Mouse (Mus musculus): ENCODE results near the gene Ptger1.

Ptger1 gene

GRCm38 (mm10) chr8:83695351-83696106, 29.1 kb downstream of the Ptger1 start:
- no peak for DNase-seq (ENCODE audit: low read depth, low spot score)

GRCm38 (mm10) chr8:83697374-83698220, 31.1 kb downstream of the Ptger1 start:
- no peak for DNase-seq (ENCODE audit: low read depth, low spot score)

GRCm38 (mm10) chr8:83698291-83698660, 31.8 kb downstream of the Ptger1 start:
- no peak for DNase-seq (ENCODE audit: low read depth, low spot score)

GRCm38 (mm10) chr8:83698661-83699453, 32.4 kb downstream of the Ptger1 start, which contains the start of gene Pkn1:
Pkn1 (minus strand) TSS chr8:83699179.
- no peak for DNase-seq (ENCODE audit: low read depth, low spot score)

GRCm38 (mm10) chr8:83699566-83699965, 33.1 kb downstream of the Ptger1 start:
- no peak for DNase-seq (ENCODE audit: low read depth, low spot score)

- DNase-seq (ENCODE audit: low read depth, low spot score) = no peak
Measured at GRCm38 (mm10) chr8:83700423-83701085, 34.1 kb downstream of the Ptger1 start.

GRCm38 (mm10) chr8:83703426-83703825, 36.9 kb downstream of the Ptger1 start:
- no peak for DNase-seq (ENCODE audit: low read depth, low spot score)

GRCm38 (mm10) chr8:83706411-83706810, 39.9 kb downstream of the Ptger1 start:
- DNase-seq (ENCODE audit: low read depth, low spot score) = no peak

GRCm38 (mm10) chr8:83707554-83707953, 41.1 kb downstream of the Ptger1 start:
- DNase-seq (ENCODE audit: low read depth, low spot score) = no peak

- no peak for DNase-seq (ENCODE audit: low read depth, low spot score)
Measured at GRCm38 (mm10) chr8:83714676-83715030, 48.2 kb downstream of the Ptger1 start.

- peak; percentile 97 for DNase-seq (ENCODE audit: low read depth, low spot score)
Measured at GRCm38 (mm10) chr8:83715031-83715690, 48.7 kb downstream of the Ptger1 start, which contains the start of gene Ddx39. Ddx39 (plus strand) TSS chr8:83715177.

- no peak for DNase-seq (ENCODE audit: low read depth, low spot score)
Measured at GRCm38 (mm10) chr8:83715771-83716170, 49.3 kb downstream of the Ptger1 start.

GRCm38 (mm10) chr8:83716563-83716962, 50.1 kb downstream of the Ptger1 start:
- no peak for DNase-seq (ENCODE audit: low read depth, low spot score)

- no peak for DNase-seq (ENCODE audit: low read depth, low spot score)
Measured at GRCm38 (mm10) chr8:83719048-83719447, 52.6 kb downstream of the Ptger1 start.

- DNase-seq (ENCODE audit: low read depth, low spot score) = no peak
Measured at GRCm38 (mm10) chr8:83719693-83720092, 53.2 kb downstream of the Ptger1 start.

GRCm38 (mm10) chr8:83721405-83722025, 55.0 kb downstream of the Ptger1 start:
- DNase-seq (ENCODE audit: low read depth, low spot score) = no peak

Data from brain, embryonic 18.5 days (tissue).